Mouse (Mus musculus) heart, embryonic 14.5 days (tissue): ENCODE measurements around the gene Asb1. TPM values are rescaled to one million over a fixed set of nuclear protein-coding genes. Genes with fewer than 3 reads are reported as not detected.

Experiments used
- ATAC-seq: fragments of 200-750 bp; cut with Nextera tagmentation; 2 replicates; pipeline ENCODE4 v1.8.0; 2017; ENCODE audit warnings: low read depth, moderate TSS enrichment; ENCODE audit not compliant: insufficient number of reproducible peaks, insufficient read depth, low FRiP score
- H3K27ac ChIP-seq, 2 experiments: fragments of 200-500 bp in 1 of 2; fragments of 300-500 bp in 1 of 2; sonication (generic) in 1 of 2; replicated peaks in 1 of 2; 2 replicates each; pipeline ENCODE4 v1.5.1; 2012 to 2014; ENCODE audit warnings: low read depth in 2 of 2, low read length in 2 of 2, control low read depth in 1 of 2, mild to moderate bottlenecking in 1 of 2, mixed read lengths in 1 of 2; ENCODE audit not compliant: control insufficient read depth in 1 of 2, insufficient read depth in 1 of 2
- H3K27me3 ChIP-seq: fragments of 300-500 bp; sonication (generic); 2 replicates; pipeline ENCODE4 v1.6.1; 2014; ENCODE audit warnings: mild to moderate bottlenecking, low read length, control low read depth; ENCODE audit not compliant: control insufficient read depth, insufficient read depth
- H3K36me3 ChIP-seq: fragments of 300-500 bp; sonication (generic); 2 replicates; pipeline ENCODE4 v1.6.1; 2014; ENCODE audit warnings: mild to moderate bottlenecking, control low read depth, low read length, mixed read lengths; ENCODE audit not compliant: control insufficient read depth, insufficient read depth
- H3K4me1 ChIP-seq, 2 experiments: fragments of 200-500 bp in 1 of 2; fragments of 300-500 bp in 1 of 2; sonication (generic) in 1 of 2; 2 replicates each; pipeline ENCODE4 v1.6.1; 2012 to 2014; ENCODE audit warnings: low read length in 2 of 2, control low read depth in 1 of 2, mixed read lengths in 1 of 2; ENCODE audit not compliant: control insufficient read depth in 2 of 2, insufficient read depth in 2 of 2
- H3K4me2 ChIP-seq: fragments of 300-500 bp; sonication (generic); 2 replicates; pipeline ENCODE4 v1.6.1; 2014; ENCODE audit warnings: mild to moderate bottlenecking, low read length
- H3K4me3 ChIP-seq, 2 experiments: fragments of 200-500 bp in 1 of 2; fragments of 300-500 bp in 1 of 2; sonication (generic) in 1 of 2; 2 replicates each; pipeline ENCODE4 v1.5.1; 2012 to 2014; ENCODE audit warnings: low read length in 2 of 2, mild to moderate bottlenecking in 2 of 2, control low read depth in 1 of 2, low read depth in 1 of 2, moderate library complexity in 1 of 2; ENCODE audit not compliant: control insufficient read depth in 1 of 2, insufficient read depth in 1 of 2
- H3K9ac ChIP-seq: fragments of 300-500 bp; sonication (generic); 2 replicates; pipeline ENCODE4 v1.6.1; 2014; ENCODE audit warnings: mild to moderate bottlenecking, low read length
- H3K9me3 ChIP-seq: fragments of 300-500 bp; sonication (generic); 2 replicates; pipeline ENCODE4 v1.6.1; 2016; ENCODE audit warnings: low read length, control low read depth; ENCODE audit not compliant: control insufficient read depth
- WGBS: fragments of 180-500 bp; shearing (Covaris S2); extraction: QIAGEN DNeasy Blood & Tissue Kit; methylation state at CpG from one replicate; pipeline ENCODE4 v1.1.7; 2014; 5-methylcytosine and 5-hydroxymethylcytosine counted together
- polyA plus RNA-seq: library from polyadenylated mRNA; unstranded; fragments of >200 nt; fragmentation: Nextera tagmentation; extraction: Ambion mirVana; gene quantifications from 2 replicates; pipeline ENCODE4 v1.2.1, GENCODE M21; 2014

Gene Asb1
- polyA plus RNA-seq, 1 experiment from 2014 or later: 5.7 TPM

- Histone ChIP-seq H3K9ac (no peak overlapping the region), H3K27me3 (peaks cover 2% of the 10 kb centered on the region), H3K9me3 (no peaks in the 10 kb centered on the region), H3K27ac (no peak overlapping the region), H3K4me1 (no peaks in the 10 kb centered on the region; a peak in 1 of 4 replicates), H3K4me2 (no peak overlapping the region), H3K4me3 (no peak overlapping the region), H3K36me3 (0 out of 2 replicates have a peak, but pooled peaks cover 3% of the 10 kb centered on the region)
- WGBS: 71% methylated on average over 19 of the region's 19 CpGs
- ATAC-seq: 0 out of 2 replicates have a peak, but pooled peaks have one; percentile 23
Measured at GRCm38 (mm10) chr1:91533961-91534723, 6.2 kb upstream of the Asb1 start.

- Histone ChIP-seq H3K4me1 (peaks cover 11 to 12% of the 10 kb centered on the region in 2 experiments), H3K27me3 (peaks cover 2% of the 10 kb centered on the region), H3K9me3 (no peaks in the 10 kb centered on the region), H3K4me2 (no peak overlapping the region), H3K4me3 (no peak overlapping the region), H3K9ac (no peak overlapping the region), H3K27ac (no peak overlapping the region), H3K36me3 (no peaks in the 10 kb centered on the region)
- WGBS: 29% methylated on average over 19 of the region's 22 CpGs
- no peak for ATAC-seq
Measured at GRCm38 (mm10) chr1:91537786-91538569, 2.4 kb upstream of the Asb1 start.

GRCm38 (mm10) chr1:91538570-91538929, 1.8 kb upstream of the Asb1 start:
- Histone ChIP-seq H3K27me3 (peaks cover 2% of the 10 kb centered on the region), H3K9ac (no peak overlapping the region), H3K36me3 (no peaks in the 10 kb centered on the region), H3K4me3 (no peak overlapping the region), H3K4me1 (peaks cover 11 to 12% of the 10 kb centered on the region in 2 experiments), H3K27ac (no peak overlapping the region), H3K9me3 (no peaks in the 10 kb centered on the region), H3K4me2 (no peak overlapping the region)
- 69% methylated on average over 1 of the region's 1 CpGs for WGBS
- no peak for ATAC-seq

- H3K9ac ChIP-seq: peak overlapping the region; percentile 64
- peak overlapping the region; percentile 80 for H3K4me2 ChIP-seq
- ATAC-seq: no peak
- H3K4me3 ChIP-seq: peak overlapping the region in 1 of 2 experiments; percentile 74; a peak in 1 of 4 replicates
- 20% methylated on average over 6 of the region's 6 CpGs for WGBS
- H3K36me3 ChIP-seq: no peaks in the 10 kb centered on the region
- no peaks in the 10 kb centered on the region for H3K9me3 ChIP-seq
- peaks cover 11 to 12% of the 10 kb centered on the region in 2 experiments for H3K4me1 ChIP-seq
- peaks cover 2% of the 10 kb centered on the region for H3K27me3 ChIP-seq
- no peak overlapping the region for H3K27ac ChIP-seq
Measured at GRCm38 (mm10) chr1:91539246-91539645, 1.1 kb upstream of the Asb1 start.

GRCm38 (mm10) chr1:91539704-91540270, 557 bp upstream of the Asb1 start:
- Histone ChIP-seq H3K4me2 (peak overlapping the region; percentile 80), H3K36me3 (peaks cover 3% of the 10 kb centered on the region), H3K27me3 (peaks cover 2% of the 10 kb centered on the region), H3K9ac (peak overlapping the region; percentile 64), H3K4me1 (peaks cover 11 to 12% of the 10 kb centered on the region in 2 experiments), H3K27ac (peak overlapping the region; percentile 44 to 49; a peak in 3 of 4 replicates), H3K4me3 (peak overlapping the region; percentile 74 to 89), H3K9me3 (no peaks in the 10 kb centered on the region)
- under 1% methylated on average over 22 of the region's 22 CpGs for WGBS
- peak; percentile 13; the same call in 1 of the 2 replicates for ATAC-seq

GRCm38 (mm10) chr1:91541042-91541592, 773 bp downstream of the Asb1 start:
- peak overlapping the region; percentile 74 to 89 for H3K4me3 ChIP-seq
- peak overlapping the region in 1 of 2 experiments; percentile 49; a peak in 2 of 4 replicates for H3K27ac ChIP-seq
- WGBS: 11% methylated on average over 15 of the region's 15 CpGs
- H3K9me3 ChIP-seq: no peaks in the 10 kb centered on the region
- H3K9ac ChIP-seq: peak overlapping the region; percentile 81
- H3K4me2 ChIP-seq: peak overlapping the region; percentile 80
- H3K27me3 ChIP-seq: no peaks in the 10 kb centered on the region; the same call in none of the 2 replicates
- peaks cover 16% of the 10 kb centered on the region for H3K36me3 ChIP-seq
- ATAC-seq: no peak; the same call in none of the 2 replicates
- H3K4me1 ChIP-seq: peaks cover 11 to 12% of the 10 kb centered on the region in 2 experiments

GRCm38 (mm10) chr1:91543974-91544373, 3.6 kb downstream of the Asb1 start:
- Histone ChIP-seq H3K4me2 (no peak overlapping the region), H3K4me3 (no peak overlapping the region), H3K4me1 (peaks cover 11 to 12% of the 10 kb centered on the region in 2 experiments), H3K36me3 (peaks cover 38% of the 10 kb centered on the region), H3K9ac (no peak overlapping the region), H3K27me3 (no peaks in the 10 kb centered on the region), H3K9me3 (no peaks in the 10 kb centered on the region), H3K27ac (no peak overlapping the region)
- 53% methylated on average over 4 of the region's 4 CpGs for WGBS
- ATAC-seq: no peak
